In genomic region chr2:165797876-165798275, GRCm38 (mm10) we compare ENCODE assay signal across 18 mouse cellular contexts.
"Had no signal": no experiment of that assay in that cellular context is flagged by ENCODE, and none has a peak within 500 bp of the region (broad histone marks: within the 10 kb centered on the region; RNA-seq: fewer than 3 reads in every experiment).

No protein-coding gene starts in this region.

- ATAC-seq: midbrain, embryonic 16.5 days had no signal

- H3K4me2 ChIP-seq: lung, embryonic 14.5 days; midbrain, embryonic 12.5 days; neural tube, embryonic 13.5 days; neural tube, embryonic 15.5 days had no signal

- H3K4me1 ChIP-seq: midbrain, embryonic 12.5 days; neural tube, embryonic 15.5 days had no signal

- H3K27ac ChIP-seq: midbrain, embryonic 12.5 days; neural tube, embryonic 13.5 days; neural tube, embryonic 15.5 days had no signal

- H3K9ac ChIP-seq: lung, embryonic 14.5 days; midbrain, embryonic 12.5 days; neural tube, embryonic 13.5 days; neural tube, embryonic 15.5 days had no signal

- H3K9me3 ChIP-seq: midbrain, embryonic 12.5 days; neural tube, embryonic 13.5 days; neural tube, embryonic 15.5 days had no signal

- H3K27me3 ChIP-seq: midbrain, embryonic 12.5 days; neural tube, embryonic 13.5 days; neural tube, embryonic 15.5 days had no signal

- H3K4me3 ChIP-seq: midbrain, embryonic 12.5 days; myocyte; neural tube, embryonic 13.5 days; neural tube, embryonic 15.5 days had no signal

- DNase-seq: lung, adult 18-20 months; lung, embryonic 14.5 days; lung, postnatal 10 days; lung, postnatal 4 days; midbrain, embryonic 14.5 days; retina, postnatal 1 day; right cerebral cortex, adult 18-20 months; right cerebral cortex, postnatal 25 days; right cerebral cortex, postnatal 4 days; spleen, adult 18-20 months; thymus, adult 18-20 months; thymus, postnatal 14 days; thymus, postnatal 36 days had no signal
